10 mouse cellular contexts compared by ENCODE assay signal in genomic region chr16:45283093-45283492, GRCm38 (mm10). TPM values are rescaled to one million over a fixed set of nuclear protein-coding genes. Genes with fewer than 3 reads are reported as not detected.
DNase-seq lines count a peak whose midpoint lies in the region; ATAC-seq and TF ChIP-seq lines count a peak whose summit lies in the region.
"Had no signal": no experiment of that assay in that cellular context is flagged by ENCODE, and none has a peak within 500 bp of the region (broad histone marks: within the 10 kb centered on the region; RNA-seq: fewer than 3 reads in every experiment).

No protein-coding gene starts in this region.

- in situ Hi-C loops in Patski (cut with MboI; ENCODE audit: low pct_unique_long_range_greater_than_20kb) = no loop called here

- no peak for ATAC-seq in Patski
- ATAC-seq in granulocyte monocyte progenitor cell, adult 5-6 weeks (replicated peaks; ENCODE audit: poor library complexity, severe bottlenecking) = 0 out of 2 replicates have a peak, but pooled peaks have one; percentile 22

- POLR2A ChIA-PET in Patski (lab: Charles Lee) = no interaction called here

- H3K27ac ChIP-seq in left cerebral cortex, adult 2 months = no peak overlapping the region

- H3K36me3 ChIP-seq in splenic B cell, adult 2 months (ENCODE audit: control insufficient read depth, insufficient read depth, low read length, poor library complexity, severe bottlenecking) = no peaks in the 10 kb centered on the region

- no peak overlapping the region for H3K4me3 ChIP-seq in left cerebral cortex, adult 2 months

- peak; percentile 47 for TF ChIP-seq CTCF in left cerebral cortex, adult 2 months (IDR thresholded peaks at IDR 0.05)
- peak; percentile 20 for TF ChIP-seq CTCF in Patski (IDR thresholded peaks at IDR 0.05)

- H3K27me3 ChIP-seq in Patski = peaks cover 20% of the 10 kb centered on the region
- no peaks in the 10 kb centered on the region for H3K27me3 ChIP-seq in splenic B cell, adult 2 months (ENCODE audit: control insufficient read depth, insufficient read depth, low read length, poor library complexity, severe bottlenecking)

- no peak for DNase-seq in left cerebral cortex, adult 2 months (ENCODE audit: extremely low spot score in 1 of 2, low spot score in 2 of 2)
- DNase-seq in left cerebral cortex, adult 11 months (ENCODE audit: low spot score) = no peak
- no peak for DNase-seq in Patski (ENCODE audit: low read depth, low spot score)
- DNase-seq in splenic B cell, adult 2 months (ENCODE audit: low read depth, low spot score) = peak; percentile 75
- DNase-seq in right cerebral cortex, postnatal 10 days (ENCODE audit: low spot score in 2 of 2) = no peak
- DNase-seq in gastrocnemius, postnatal 36 days = no peak
- DNase-seq: adrenal gland, adult 2 months; liver; midbrain, embryonic 14.5 days had no signal

- intact Hi-C loops in left cerebral cortex, adult 2 months (cut with DNase I) = loop anchor here (5.0 kb wide), 1 partner anchor 129 kb away; no protein-coding TSS in a partner anchor
- intact Hi-C loops in gastrocnemius, postnatal 36 days (cut with DNase I) = no loop called here

- CTCF ChIA-PET in Patski (lab: Charles Lee) = interaction anchor here (1.1 to 1.2 kb wide), 2 partner anchors 28 to 347 kb away, joined by 3 read pairs; no protein-coding TSS in a partner anchor

RNA-seq across cellular contexts. Expression of gene Btla, which starts 59.0 kb away (rescaled TPM):
- under 1 TPM; 0.28 to 0.54 TPM for total RNA-seq in left cerebral cortex, adult 2 months (2021)
- polyA plus RNA-seq in Patski (2021) = not detected
- 6.1 and 12.1 TPM in 2 replicates for total RNA-seq in granulocyte monocyte progenitor cell, adult 5-6 weeks (2014; fragmentation: Nextera tagmentation)
- total RNA-seq in granulocyte monocyte progenitor cell, adult 5-6 weeks (2017) = 4.4 and 5.6 TPM in 2 replicates
- total RNA-seq in gastrocnemius, postnatal 36 days (2021) = under 1 TPM in 1 of 2 experiments, not detected in 1; 0.10 TPM
